Mouse (Mus musculus): ENCODE measurements around the gene H2-Aa. TPM values are rescaled to one million over a fixed set of nuclear protein-coding genes. Genes with fewer than 3 reads are reported as not detected.

H2-Aa gene
- total RNA-seq, 2 experiments from 2014 or later, result 40.5 to 44.8 TPM

DNA sequence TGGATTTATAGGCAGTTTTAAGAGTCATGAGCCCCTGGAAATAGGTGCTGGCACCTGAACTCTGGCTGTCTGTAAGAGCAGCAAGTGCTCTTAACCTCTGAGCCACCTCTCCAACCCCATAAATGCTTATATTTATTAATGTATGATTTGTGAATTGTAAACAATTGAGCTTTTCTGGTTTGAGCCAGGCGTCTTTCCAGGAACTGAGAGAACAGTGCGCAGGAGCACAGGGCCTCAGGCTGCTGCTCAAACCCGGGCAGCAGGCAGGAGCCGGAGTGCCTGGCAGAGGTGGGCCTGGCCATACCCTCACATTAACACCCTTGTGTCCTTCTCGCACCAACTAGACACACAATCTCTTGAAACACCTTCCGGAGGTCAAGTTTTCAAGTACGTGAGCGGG, 12.4 kb upstream of the H2-Aa start:
- DNase-seq, result no peak

DNA sequence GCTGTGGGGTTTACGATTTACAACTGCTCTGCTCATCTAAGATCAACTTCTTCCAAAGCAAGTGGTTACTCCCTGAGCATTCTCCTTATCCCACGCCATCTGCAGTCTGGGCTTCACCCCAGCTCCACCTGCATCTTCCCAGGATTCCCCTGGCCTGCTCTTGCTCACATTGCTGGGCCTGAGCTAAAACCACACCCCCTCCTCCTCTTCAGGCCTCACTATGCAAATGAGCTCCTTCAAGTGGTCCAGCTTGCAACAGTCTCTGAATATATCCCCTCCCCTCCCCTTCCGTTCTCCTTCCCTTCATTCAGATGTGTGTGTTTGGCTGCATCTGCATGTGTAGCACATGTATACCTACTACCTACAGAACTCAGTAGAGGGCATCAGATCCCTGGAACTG, 11.7 kb upstream of the H2-Aa start:
- DNase-seq, result no peak

DNA sequence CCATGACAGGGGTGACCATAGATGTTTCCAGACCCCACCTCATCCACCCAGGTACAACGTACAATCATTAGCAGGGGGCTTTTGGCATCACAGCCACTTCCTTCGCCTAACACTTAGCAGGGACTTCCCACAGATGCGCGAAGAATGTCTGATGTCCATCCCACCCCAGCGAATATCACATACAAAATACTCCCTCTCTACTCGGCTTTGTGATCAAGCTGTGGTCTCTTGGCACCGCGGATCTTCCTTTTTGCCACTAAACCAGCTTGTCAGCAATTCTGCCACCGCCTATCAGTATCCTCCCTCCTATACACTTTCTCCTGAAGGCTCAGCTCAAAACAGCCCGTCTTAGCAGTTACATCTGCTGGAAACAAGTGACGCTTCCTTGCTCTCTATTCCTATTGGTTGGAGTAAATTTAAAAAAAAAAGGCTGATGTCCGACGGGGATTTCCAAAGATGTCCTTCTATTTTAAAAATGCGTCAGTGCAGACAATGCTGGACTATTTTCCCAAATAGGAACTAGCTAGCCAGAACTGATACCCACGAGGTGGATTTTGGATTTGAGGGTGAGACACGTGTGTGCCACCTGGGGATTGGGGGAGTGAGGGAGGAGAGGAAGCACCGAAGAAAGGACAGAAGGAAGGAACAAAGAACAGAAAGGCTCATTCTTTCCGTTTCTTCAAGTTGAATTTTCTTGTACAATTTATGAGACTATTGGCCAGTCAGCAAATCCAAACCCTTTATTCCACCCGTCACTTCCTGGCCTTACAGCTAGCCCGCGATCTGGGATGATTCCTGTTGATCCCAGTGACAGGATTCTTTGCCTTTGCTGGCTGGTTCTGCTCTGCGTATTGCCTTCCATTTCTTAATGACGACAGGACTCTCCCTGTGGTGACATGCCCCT, 8.5 kb upstream of the H2-Aa start:
- peak; percentile 36 for DNase-seq

DNA sequence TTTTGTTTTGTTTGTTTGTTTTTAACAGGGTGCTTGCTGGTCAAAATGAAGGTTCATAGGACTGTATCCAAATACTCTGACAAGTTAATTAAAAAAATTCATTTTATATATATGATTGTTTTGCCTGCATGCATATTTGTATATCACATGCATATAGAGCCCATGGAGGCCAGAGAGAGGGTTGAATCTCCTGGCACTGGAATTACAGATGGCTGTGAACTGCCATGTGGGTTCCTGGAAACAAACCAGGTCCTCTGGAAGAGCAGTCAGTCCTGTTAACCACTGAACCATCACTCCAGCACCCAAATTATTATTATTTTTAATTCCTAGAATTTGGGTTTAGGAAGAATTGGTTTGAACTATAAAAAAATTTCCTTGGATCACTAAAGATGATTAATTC, 7.7 kb upstream of the H2-Aa start:
- no peak for DNase-seq

DNA sequence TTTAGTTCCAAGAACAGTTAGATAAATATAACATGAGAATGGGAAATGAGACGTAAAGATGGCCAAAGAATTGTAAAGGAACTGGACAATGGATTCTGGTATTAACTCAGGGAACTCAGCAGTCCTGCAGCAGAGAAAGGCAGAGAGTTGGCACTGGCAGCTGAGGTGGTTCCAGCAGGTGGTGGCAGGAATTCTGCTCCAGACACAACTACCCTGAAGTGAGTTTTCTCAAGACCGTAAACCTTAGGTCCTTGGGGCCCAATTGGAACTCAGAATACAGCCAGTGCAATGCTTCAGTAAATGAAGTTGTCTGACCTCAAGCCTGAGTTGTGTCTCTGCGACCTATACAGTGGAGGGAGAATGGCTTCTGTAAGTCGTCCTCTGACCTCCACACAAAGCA, 6.6 kb upstream of the H2-Aa start:
- DNase-seq, result no peak

DNA sequence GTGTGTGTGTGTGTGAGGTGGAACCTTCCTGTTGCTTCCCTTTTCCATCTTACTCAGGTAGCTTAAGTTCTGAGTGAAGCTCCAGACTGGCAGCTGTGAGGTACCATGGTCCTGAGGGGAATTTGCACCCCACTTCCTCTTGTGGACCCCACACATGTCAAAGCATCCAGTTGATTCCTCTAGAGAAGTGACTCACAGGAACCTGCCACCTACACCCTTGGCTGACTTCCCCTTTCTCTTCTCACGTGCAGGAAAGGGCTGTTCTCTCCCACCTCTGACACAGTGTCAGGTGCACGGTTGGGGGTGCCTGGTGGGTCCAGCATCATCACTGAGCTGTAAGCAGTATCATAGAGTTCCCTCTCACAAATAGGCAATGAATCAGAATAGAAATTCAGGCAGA, 5.9 kb upstream of the H2-Aa start:
- no peak for DNase-seq

DNA sequence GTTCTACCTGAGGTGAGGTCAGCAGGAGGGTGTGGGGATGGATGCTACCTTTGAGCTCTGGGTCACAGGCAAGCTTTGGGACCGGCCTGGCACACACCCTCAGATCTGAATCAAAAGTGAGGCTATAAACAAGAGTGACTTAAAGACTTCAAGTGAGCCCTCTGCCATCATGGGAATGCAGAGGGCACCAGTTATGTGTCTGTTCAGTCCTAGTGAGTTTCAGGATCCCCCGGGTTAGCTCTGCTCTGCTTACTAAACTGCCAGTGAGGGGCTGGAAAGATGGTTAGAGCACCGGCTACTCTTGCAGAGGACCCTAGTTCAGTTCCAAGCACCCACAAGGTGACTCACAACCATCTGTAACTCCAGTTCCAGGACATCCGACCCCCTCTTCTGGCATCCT, 4.9 kb upstream of the H2-Aa start:
- DNase-seq, result no peak

DNA sequence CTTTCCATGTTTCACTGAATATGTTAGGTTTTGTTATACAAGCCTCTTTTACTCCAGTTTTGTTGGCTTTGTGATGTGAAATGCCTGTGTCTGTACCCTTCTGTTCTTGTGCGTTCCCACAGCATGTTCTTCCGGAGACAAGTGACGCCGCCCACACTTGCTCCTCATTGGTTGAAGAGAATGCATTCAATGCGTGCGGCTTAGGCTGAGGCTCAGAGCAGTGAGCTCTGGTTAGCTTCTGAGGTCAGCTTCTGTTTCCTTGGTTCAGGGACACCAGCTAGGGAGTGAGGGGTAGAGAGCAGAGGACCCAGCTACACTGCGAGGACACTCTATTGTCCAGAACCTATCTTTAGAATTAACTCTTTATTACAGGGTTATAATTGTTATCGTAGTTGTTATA, 4.0 kb upstream of the H2-Aa start:
- DNase-seq, result peak; percentile 86

DNA sequence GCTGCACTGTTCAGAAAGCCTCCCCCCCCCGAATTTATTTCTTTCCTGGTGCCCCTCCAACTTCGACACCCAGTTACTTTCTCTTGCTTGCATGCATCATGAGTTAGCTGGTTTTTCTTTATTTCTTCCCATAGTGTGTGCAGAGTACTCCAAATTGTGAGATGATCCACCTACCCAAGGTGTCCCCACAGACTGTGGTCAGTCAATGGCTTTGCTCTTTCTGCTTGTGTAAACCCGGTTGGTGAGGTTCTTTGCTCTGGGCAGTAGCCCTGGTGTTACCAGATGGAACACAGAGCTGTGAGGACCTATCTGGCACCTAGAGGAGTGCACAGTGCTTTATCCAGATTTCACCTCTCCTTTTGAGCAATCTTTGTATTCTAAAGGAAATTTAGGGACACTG, 508 bp upstream of the H2-Aa start:
- DNase-seq, result no peak

DNA sequence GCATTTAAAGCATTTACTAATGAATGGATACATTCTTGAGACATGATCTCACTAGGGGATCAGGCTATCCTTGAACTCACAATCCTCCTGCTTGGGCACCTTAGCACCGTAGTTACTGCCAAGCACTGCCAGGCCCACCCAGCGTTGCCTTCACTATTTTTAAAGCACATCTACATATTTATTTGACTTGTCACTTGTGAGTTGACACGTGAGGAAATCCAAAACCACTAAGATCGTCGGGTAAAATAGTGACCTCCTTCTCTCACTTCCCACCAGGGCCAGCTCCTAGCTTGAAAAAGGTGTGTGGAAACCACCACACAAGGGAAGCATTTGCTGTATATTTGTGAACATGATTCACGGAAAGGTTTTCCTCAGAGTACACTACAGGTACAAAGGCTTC, 624 bp downstream of the H2-Aa start:
- DNase-seq, result no peak

DNA sequence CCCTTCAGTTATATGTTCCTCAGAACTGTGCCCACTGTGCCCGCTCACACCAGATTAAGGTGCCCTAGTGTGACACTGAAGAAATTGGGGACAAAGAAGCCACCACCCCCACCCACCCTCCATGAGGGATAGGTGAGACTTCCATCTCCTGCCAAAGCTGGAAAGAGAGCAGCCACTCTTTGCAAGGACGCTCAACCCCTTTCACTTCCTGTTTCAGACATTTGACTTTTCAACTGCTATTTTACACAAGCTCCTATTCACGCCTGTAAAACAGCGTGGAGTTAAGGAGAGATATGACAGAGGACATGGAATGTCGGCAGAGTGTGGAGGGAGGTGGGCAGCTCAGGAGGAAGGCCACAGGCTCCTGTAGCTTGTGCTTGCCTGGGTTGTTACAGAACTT, 1.1 kb downstream of the H2-Aa start:
- no peak for DNase-seq

DNA sequence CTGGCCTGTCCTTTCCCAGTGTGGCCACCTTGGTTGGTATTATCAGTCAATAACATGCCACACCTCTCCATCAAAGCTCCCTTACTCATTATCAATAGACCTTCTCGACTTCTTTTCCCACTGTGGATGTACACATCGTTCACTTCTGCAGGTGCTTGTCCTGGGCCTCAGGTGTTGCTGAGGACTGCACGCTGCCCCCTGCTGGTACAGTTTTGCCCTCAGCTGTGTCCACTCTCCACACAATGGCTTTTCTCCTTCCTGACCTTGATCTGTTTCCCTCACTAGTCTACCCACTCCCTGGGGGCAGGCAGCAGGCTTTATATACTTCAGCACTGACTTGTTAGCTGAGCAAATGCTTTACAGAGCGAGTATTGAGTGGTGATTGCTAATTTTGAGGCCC, 1.8 kb downstream of the H2-Aa start:
- peak; percentile 52 for DNase-seq

DNA sequence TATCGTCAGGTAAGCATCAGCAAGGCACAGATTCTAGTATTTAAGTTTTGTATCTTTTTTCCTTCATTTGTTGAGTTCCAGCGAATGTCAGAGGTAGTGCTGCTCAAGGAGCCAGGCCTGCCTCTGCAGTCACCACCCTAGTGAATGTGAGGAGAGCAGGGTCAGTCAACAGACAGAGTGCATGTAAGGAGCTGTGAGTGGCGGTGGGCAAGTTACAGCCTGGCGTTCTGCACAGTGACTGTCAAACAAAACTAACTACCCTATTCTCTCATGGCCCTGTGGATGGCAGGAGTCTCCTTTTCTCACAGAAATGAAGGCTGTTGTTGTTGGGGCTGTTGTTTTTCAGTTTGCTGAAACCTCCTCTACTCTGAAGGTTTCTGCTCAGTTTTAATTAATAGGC, 2.3 kb downstream of the H2-Aa start:
- no peak for DNase-seq

DNA sequence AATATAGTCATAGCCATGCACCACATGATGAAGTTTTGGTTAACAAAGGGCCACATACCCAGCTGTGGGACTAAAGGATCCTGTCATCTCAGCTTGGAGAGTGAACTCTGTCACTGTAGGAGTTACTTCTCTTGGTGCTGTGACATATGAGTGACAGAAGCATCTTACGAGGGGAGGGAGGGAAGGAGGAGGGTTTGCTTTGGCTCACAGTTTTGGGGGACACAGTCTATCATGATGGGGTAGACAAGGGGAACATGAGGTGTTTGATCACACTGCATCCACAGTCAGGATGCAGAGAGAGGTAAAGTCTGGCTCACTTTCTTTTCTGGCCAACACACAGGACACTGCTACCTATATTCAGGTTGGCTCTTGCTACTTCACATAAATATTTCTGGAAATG, 5.8 kb downstream of the H2-Aa start:
- DNase-seq, result no peak

DNA sequence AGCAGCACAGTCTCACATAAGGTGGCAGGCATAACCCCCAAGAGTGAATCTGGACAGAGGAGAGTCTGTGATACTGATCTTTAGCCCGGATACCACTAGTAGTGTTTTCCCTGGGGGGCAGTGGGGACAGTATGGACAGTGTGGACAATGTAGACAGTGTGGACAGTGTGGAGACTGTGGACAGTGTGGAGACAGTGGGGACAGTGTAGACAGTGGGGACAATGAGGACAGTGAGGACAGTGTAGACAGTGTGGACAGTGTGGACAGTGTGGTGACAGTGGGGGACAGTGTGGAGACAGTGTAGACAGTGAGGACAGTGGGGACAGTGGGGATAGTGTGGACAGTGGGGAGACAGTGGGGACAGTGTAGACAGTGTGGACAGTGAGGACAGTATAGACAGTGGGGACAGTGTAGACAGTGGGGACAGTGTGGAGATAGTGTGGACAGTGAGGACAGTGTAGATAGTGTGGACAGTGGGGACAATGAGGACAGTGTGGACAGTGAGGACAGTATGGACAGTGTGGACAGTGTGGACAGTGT, 7.1 kb downstream of the H2-Aa start:
- DNase-seq, result no peak

DNA sequence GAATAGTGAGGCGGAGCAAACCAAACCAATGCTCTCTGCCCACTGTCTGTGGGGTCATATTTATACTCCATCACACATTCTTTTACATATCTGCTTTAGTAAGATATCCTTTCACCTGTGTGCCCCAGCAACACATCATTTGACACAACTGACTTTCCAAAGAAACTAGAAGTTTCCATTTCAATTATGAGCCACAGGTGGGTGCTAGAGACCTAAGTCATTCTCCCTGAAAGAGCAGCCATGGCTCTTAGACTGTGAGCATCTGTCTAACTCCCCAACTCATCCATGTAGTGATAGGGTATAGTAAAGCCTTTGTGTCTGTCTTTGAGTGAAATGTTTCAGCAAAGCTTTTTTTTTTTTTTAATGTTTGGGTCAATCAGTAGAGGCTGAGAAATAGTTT, 15.5 kb downstream of the H2-Aa start:
- no peak for DNase-seq

DNA sequence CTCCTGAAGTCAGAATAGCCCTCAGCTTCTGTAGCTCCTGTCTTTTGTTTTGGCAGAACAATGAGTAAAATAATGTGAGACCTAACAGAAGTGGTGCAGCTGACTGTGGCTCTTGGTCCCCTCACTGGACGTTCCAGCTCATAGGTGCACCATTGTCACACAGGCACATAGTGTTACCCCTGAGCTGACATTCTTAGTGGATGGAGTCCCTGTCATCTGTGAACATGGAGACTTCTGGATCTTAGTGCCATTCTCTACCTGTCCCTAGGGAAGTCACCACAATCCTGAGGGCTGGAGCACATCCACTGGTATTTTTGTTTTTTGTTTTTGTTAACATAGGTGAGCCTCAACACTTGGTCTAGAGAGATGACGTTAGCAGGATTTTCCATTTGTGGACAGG, 16.7 kb downstream of the H2-Aa start:
- no peak for DNase-seq

DNA sequence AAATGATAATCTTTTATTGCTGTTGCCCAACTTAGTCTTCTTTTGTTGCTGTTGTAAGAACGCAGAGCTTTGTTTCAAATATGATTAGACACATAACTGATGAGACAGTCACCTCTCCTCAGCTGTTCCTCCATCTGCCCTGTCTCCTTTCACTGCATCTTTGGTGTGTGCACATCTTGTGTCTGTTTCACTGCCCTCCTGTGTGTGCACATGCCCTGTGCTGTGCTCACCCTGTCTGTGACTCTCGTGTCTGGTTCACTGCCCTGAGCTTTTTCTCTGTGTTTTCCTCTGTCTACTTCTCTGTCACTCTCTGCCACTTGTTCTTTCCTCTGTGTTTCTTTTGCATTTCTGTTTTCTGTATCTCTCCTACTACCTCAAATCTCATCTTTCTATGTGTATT, 17.4 kb downstream of the H2-Aa start:
- DNase-seq, result no peak

DNA sequence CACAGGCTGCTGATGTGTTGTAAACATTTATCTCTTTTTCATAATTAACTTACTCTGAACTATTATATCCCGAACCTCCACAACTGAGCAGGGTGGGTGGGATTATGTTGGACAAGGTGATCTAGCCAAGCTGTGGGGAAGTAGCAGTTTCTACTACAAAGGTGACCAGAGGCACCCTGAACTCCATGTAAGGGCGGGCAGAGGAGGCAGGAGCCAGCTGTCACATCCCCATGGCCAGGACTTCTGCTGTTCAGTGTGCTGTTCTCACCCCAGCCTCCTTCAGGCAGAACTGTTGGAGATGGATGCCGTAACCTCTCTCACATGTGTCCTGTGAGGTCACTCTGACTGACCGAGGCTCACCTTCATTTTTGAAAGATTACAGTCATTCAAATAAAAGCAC, 17.8 kb downstream of the H2-Aa start:
- DNase-seq, result no peak

DNA sequence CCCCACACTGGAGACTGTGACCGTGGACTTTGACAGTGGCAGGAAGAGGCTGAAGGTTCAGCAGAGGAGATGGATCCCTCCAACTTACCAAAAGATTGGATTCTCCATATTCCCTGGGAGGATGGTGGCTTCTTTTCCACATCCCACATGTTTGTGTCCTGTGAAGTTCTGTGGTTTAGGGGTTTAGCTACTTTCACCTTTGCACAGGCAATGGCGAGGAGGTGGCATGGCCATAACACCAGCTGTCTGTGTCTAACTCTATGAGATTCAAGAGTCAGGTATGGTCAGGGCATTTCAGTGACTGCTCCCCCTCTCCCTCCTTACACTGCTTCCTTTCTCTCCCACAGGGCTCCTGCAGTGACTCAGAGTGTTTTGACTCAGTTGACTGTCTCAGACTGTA, 18.9 kb downstream of the H2-Aa start:
- DNase-seq, result no peak

DNA sequence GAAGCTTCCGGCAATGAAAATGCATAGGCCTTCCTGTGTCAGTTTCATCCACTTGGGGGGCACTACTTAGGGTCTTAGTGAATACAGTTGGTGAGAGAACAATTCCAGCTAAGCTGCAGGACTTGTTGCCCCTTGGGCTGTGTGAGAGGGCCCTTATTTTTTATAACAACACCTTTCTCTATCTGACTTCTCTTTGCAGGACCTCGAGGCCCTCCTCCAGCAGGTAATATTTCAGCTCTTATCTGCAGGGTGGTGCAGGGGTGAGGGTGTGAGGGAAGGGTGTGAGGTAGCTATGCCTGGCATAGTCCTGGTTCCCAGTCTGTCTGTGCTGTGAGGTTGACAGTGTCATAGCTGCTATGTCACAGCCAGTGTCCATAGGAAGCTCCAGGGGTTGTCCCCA, 19.4 kb downstream of the H2-Aa start:
- DNase-seq, result no peak

DNA sequence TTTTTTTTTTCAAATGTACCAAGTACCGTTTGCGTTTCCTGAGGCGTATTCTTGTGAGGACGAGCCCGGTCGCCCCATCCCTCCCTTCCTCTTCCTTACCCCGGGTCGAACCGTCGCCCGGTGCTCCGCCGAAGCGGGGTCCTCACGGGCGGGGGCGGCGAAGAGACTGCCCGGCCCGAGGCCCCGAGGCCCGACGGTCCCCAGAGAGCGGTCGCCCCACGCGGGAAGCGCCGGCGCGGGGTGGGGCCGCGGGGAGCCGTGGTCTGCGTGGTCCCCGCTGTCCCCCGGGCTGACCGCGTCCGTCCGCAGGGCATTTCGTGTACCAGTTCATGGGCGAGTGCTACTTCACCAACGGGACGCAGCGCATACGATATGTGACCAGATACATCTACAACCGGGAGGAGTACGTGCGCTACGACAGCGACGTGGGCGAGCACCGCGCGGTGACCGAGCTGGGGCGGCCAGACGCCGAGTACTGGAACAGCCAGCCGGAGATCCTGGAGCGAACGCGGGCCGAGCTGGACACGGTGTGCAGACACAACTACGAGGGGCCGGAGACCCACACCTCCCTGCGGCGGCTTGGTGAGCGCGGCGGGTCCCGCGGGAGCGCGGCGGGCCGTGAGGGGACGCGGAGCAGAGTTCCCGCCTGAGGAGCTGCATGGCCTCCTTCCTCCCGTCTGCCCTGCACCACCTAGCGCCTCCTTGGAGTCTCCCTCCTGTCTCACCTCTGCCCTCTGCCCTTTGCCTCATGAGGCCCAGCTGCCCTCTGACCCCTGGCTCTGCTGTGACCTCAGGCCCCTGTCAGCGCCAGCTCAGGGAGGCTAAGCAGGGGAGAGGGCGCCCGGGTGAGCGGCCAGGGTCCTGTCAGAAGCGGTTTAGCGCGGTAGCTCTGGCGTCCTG, 22.9 kb downstream of the H2-Aa start:
- peak; percentile 23 for DNase-seq

DNA sequence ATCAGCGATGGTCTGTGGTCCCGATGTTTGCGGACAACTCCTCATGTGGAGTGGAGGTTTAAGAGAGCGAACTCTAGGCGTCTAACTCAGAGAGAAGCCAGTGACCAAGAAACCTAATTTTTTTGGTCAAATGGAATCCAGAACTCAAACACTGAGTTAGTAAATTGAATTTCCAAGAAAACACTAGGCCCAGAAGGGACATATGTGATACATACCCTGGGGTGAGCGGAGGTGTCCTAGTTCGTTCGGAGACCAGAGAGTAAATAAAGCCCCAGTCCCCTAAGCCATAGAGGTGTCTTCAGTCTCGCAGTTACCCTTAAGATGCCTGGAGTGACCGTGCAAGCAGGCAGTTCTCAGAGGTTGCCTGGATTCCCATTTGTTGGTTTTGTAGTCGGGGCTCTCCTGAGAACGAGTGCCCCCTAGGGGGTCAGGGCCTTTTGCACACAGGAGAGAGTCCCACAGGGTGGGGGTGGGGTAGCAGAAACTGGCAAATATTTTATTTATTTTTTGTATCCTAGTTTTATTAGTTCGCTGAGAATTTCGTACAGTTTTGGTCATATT, 23.7 kb downstream of the H2-Aa start:
- no peak for DNase-seq

Data from adrenal gland, postnatal 10 days (tissue).